Mouse (Mus musculus) CH12.LX (cell line): ENCODE results near the gene C2cd4a. TPM values are rescaled to one million over a fixed set of nuclear protein-coding genes. Genes with fewer than 3 reads are reported as not detected.

ENCODE experiments used
- DNase-seq: peaks from one replicate; pipeline ENCODE4 v3.0.0-alpha.2; 2013; ENCODE audit errors: extremely low read depth
- H3K27ac ChIP-seq: 2 replicates; pipeline ENCODE4 v1.5.1; 2012; ENCODE audit warnings: low read depth, mild to moderate bottlenecking, control low read depth, moderate library complexity; ENCODE audit not compliant: insufficient read depth
- H3K27me3 ChIP-seq: replicated peaks from 2 replicates; pipeline ENCODE3; 2012; ENCODE audit warnings: inconsistent platforms
- H3K36me3 ChIP-seq, 2 experiments: replicated peaks in 1 of 2; 2 replicates each; pipeline versions ENCODE3 to v1.6.1; 2012; ENCODE audit warnings: inconsistent platforms in 1 of 2, low read length in 1 of 2, mild to moderate bottlenecking in 1 of 2, mixed read lengths in 1 of 2, moderate library complexity in 1 of 2; ENCODE audit not compliant: control insufficient read depth in 1 of 2, insufficient read depth in 1 of 2
- H3K4me1 ChIP-seq, 2 experiments: 2 replicates each; pipeline ENCODE4 v1.6.1; 2012; ENCODE audit warnings: inconsistent platforms in 1 of 2, moderate library complexity in 1 of 2; ENCODE audit not compliant: insufficient read depth in 2 of 2, control insufficient read depth in 1 of 2
- H3K4me2 ChIP-seq: 2 replicates; pipeline ENCODE4 v1.6.1; 2012; ENCODE audit warnings: low read depth, mild to moderate bottlenecking, control low read depth; ENCODE audit not compliant: poor library complexity, insufficient read depth, severe bottlenecking
- H3K4me3 ChIP-seq, 3 experiments: fragments of 150-350 bp in 1 of 3; sonication (generic) in 1 of 3; replicated peaks in 1 of 3; 2 replicates each; pipeline versions ENCODE3 to v1.5.1; 2011 to 2012; ENCODE audit warnings: low read depth in 2 of 3, low read length in 2 of 3, mild to moderate bottlenecking in 2 of 3, moderate library complexity in 2 of 3, control low read depth in 1 of 3, improper control_type of control experiment in 1 of 3, inconsistent platforms in 1 of 3, mixed read lengths in 1 of 3; ENCODE audit not compliant: poor library complexity in 1 of 3
- H3K79me2 ChIP-seq: replicated peaks from 2 replicates; pipeline ENCODE4 v1.6.1; 2012; ENCODE audit warnings: mild to moderate bottlenecking, moderate library complexity; ENCODE audit not compliant: control insufficient read depth, poor library complexity, insufficient read depth, severe bottlenecking; ENCODE audit errors: extremely low read depth
- H3K9ac ChIP-seq: 2 replicates; pipeline ENCODE4 v1.6.1; 2012; ENCODE audit warnings: low read depth, mild to moderate bottlenecking, control low read depth, moderate library complexity; ENCODE audit not compliant: insufficient read depth
- H3K9me3 ChIP-seq: replicated peaks from 2 replicates; pipeline ENCODE3; 2012; ENCODE audit warnings: low read length, inconsistent platforms, mixed read lengths
- CHD2 ChIP-seq: IDR thresholded peaks from 2 replicates; pipeline ENCODE4 v1.6.1; 2011; ENCODE audit warnings: low read length, improper control_type of control experiment
- CTCF ChIP-seq, 2 experiments: IDR thresholded peaks in 1 of 2; conservative IDR thresholded peaks in 1 of 2; 2 replicates each; pipeline ENCODE4 v1.5.1; 2011 to 2012; ENCODE audit warnings: low read depth in 2 of 2, low read length in 2 of 2, improper control_type of control experiment in 1 of 2, inconsistent platforms in 1 of 2, mild to moderate bottlenecking in 1 of 2, moderate library complexity in 1 of 2
- ELF1 ChIP-seq: IDR thresholded peaks from 2 replicates; pipeline ENCODE4 v1.6.1; 2014; ENCODE audit warnings: low read depth, mild to moderate bottlenecking, inconsistent platforms, low read length, improper control_type of control experiment
- EP300 ChIP-seq: IDR thresholded peaks from 2 replicates; pipeline ENCODE4 v1.6.1; 2011; ENCODE audit warnings: low read length, improper control_type of control experiment
- ETS1 ChIP-seq: conservative IDR thresholded peaks from 2 replicates; pipeline ENCODE4 v1.6.1; 2012; ENCODE audit warnings: low read depth, mild to moderate bottlenecking, inconsistent platforms, low read length, improper control_type of control experiment, moderate library complexity
- GABPA ChIP-seq: IDR thresholded peaks from 2 replicates; pipeline ENCODE4 v1.6.1; 2012; ENCODE audit warnings: low read depth, low read length, improper control_type of control experiment, inconsistent platforms; ENCODE audit not compliant: insufficient replicate concordance
- IRF4 ChIP-seq: IDR thresholded peaks from 2 replicates; pipeline ENCODE4 v1.6.1; 2014; ENCODE audit warnings: low read depth, mild to moderate bottlenecking, inconsistent platforms, low read length, improper control_type of control experiment
- JUN ChIP-seq: IDR thresholded peaks from 2 replicates; pipeline ENCODE4 v1.6.1; 2011; ENCODE audit warnings: low read depth, mild to moderate bottlenecking, low read length, improper control_type of control experiment, moderate library complexity; ENCODE audit not compliant: insufficient read depth
- JUND ChIP-seq: conservative IDR thresholded peaks from 2 replicates; pipeline ENCODE4 v1.6.1; 2011; ENCODE audit warnings: low read depth, low read length, improper control_type of control experiment
- KAT2A ChIP-seq: IDR thresholded peaks from 2 replicates; pipeline ENCODE4 v1.6.1; 2012; ENCODE audit warnings: low read length, improper control_type of control experiment, inconsistent platforms; ENCODE audit not compliant: insufficient replicate concordance
- MAFK ChIP-seq: IDR thresholded peaks from 2 replicates; pipeline ENCODE4 v1.6.1; 2011; ENCODE audit warnings: low read length, improper control_type of control experiment; ENCODE audit not compliant: insufficient replicate concordance
- MAX ChIP-seq: IDR thresholded peaks from 2 replicates; pipeline ENCODE4 v1.6.1; 2011; ENCODE audit warnings: low read length, improper control_type of control experiment
- MAZ ChIP-seq: IDR thresholded peaks from 2 replicates; pipeline ENCODE4 v1.6.1; 2012; ENCODE audit warnings: low read depth, mild to moderate bottlenecking, inconsistent platforms, low read length, improper control_type of control experiment, moderate library complexity
- MEF2A ChIP-seq: IDR thresholded peaks from 2 replicates; pipeline ENCODE4 v1.6.1; 2014; ENCODE audit warnings: low read depth, mild to moderate bottlenecking, inconsistent platforms, low read length, improper control_type of control experiment, borderline replicate concordance
- MXI1 ChIP-seq: IDR thresholded peaks from 2 replicates; pipeline ENCODE4 v1.6.1; 2011; ENCODE audit warnings: mild to moderate bottlenecking, low read depth, low read length, improper control_type of control experiment
- MYC ChIP-seq: IDR thresholded peaks from 2 replicates; pipeline ENCODE4 v1.6.1; 2011; ENCODE audit warnings: low read depth, mild to moderate bottlenecking, improper control_type of control experiment, low read length
- NELFE ChIP-seq: IDR thresholded peaks from 2 replicates; pipeline ENCODE4 v1.6.1; 2011; ENCODE audit warnings: low read depth, low read length, improper control_type of control experiment
- NRF1 ChIP-seq: IDR thresholded peaks from 2 replicates; pipeline ENCODE4 v1.6.1; 2014; ENCODE audit warnings: low read depth, mild to moderate bottlenecking, inconsistent platforms, low read length, improper control_type of control experiment, moderate library complexity
- PAX5 ChIP-seq: IDR thresholded peaks from 2 replicates; pipeline ENCODE4 v1.6.1; 2012; ENCODE audit warnings: low read length, inconsistent platforms, mixed read lengths
- POLR2AphosphoS2 ChIP-seq: IDR thresholded peaks from 2 replicates; pipeline ENCODE4 v1.6.1; 2011; ENCODE audit warnings: low read depth, low read length, improper control_type of control experiment
- RAD21 ChIP-seq: IDR thresholded peaks from 2 replicates; pipeline ENCODE4 v1.6.1; 2011; ENCODE audit warnings: low read depth, mild to moderate bottlenecking, low read length, improper control_type of control experiment, moderate library complexity
- RCOR1 ChIP-seq: conservative IDR thresholded peaks from 2 replicates; pipeline ENCODE4 v1.6.1; 2012; ENCODE audit warnings: low read depth, mild to moderate bottlenecking, inconsistent platforms, low read length, improper control_type of control experiment
- SIN3A ChIP-seq: IDR thresholded peaks from 2 replicates; pipeline ENCODE4 v1.6.1; 2012; ENCODE audit warnings: low read length, improper control_type of control experiment, inconsistent platforms
- SMC3 ChIP-seq: IDR thresholded peaks from 2 replicates; pipeline ENCODE4 v1.6.1; 2011; ENCODE audit warnings: low read depth, low read length, improper control_type of control experiment
- TBP ChIP-seq: conservative IDR thresholded peaks from 2 replicates; pipeline ENCODE4 v1.6.1; 2011; ENCODE audit warnings: low read depth, low read length, improper control_type of control experiment
- TCF12 ChIP-seq: IDR thresholded peaks from 2 replicates; pipeline ENCODE4 v1.6.1; 2014; ENCODE audit warnings: low read depth, mild to moderate bottlenecking, inconsistent platforms, low read length, improper control_type of control experiment
- UBTF ChIP-seq: IDR thresholded peaks from 2 replicates; pipeline ENCODE4 v1.6.1; 2012; ENCODE audit warnings: low read depth, mild to moderate bottlenecking, inconsistent platforms, low read length, improper control_type of control experiment, moderate library complexity
- ZC3H11A ChIP-seq: IDR thresholded peaks from 2 replicates; pipeline ENCODE4 v1.6.1; 2012; ENCODE audit warnings: low read depth, mild to moderate bottlenecking, inconsistent platforms, low read length, improper control_type of control experiment
- ZMIZ1 ChIP-seq: IDR thresholded peaks from 2 replicates; pipeline ENCODE4 v1.6.1; 2012; ENCODE audit warnings: low read depth, mild to moderate bottlenecking, inconsistent platforms, low read length, improper control_type of control experiment
- ZNF384 ChIP-seq: IDR thresholded peaks from 2 replicates; pipeline ENCODE4 v1.6.1; 2012; ENCODE audit warnings: low read depth, low read length, improper control_type of control experiment, inconsistent platforms
- dilution Hi-C: fragments of 300-500 bp; cut with MboI; formaldehyde crosslinking; loops from 2 replicates; pipeline ENCODE4 v1.14.3; 2020; ENCODE audit warnings: low sequenced_read_pairs; ENCODE audit not compliant: extremely low pct_unique_long_range_greater_than_20kb, extremely low pct_ligation_motif_present
- in situ Hi-C: fragments of 300-500 bp; cut with MboI; formaldehyde crosslinking; loops from 3 replicates; pipeline ENCODE4 v1.14.3; 2019; ENCODE audit warnings: low sequenced_read_pairs, low pct_ligation_motif_present, low pct_unique_long_range_greater_than_20kb, mixed read lengths
- polyA plus RNA-seq: library from polyadenylated mRNA; unstranded; fragments of >175 nt; gene quantifications from 2 replicates; pipeline ENCODE4 v1.2.1, GENCODE M21; 2012; ENCODE audit warnings: low read depth; ENCODE audit not compliant: insufficient read length
- total RNA-seq, 2 experiments: library from RNA; depleted of rRNA; stranded (reverse); fragments of 300-350 nt in 1 of 2; fragments of >200 nt in 1 of 2; gene quantifications; 2 replicates each; pipeline ENCODE4 v1.2.3; 2012 to 2014

C2cd4a gene
- total and polyA plus RNA-seq, 3 experiments, result 0.16 TPM; not detected in 2

DNA sequence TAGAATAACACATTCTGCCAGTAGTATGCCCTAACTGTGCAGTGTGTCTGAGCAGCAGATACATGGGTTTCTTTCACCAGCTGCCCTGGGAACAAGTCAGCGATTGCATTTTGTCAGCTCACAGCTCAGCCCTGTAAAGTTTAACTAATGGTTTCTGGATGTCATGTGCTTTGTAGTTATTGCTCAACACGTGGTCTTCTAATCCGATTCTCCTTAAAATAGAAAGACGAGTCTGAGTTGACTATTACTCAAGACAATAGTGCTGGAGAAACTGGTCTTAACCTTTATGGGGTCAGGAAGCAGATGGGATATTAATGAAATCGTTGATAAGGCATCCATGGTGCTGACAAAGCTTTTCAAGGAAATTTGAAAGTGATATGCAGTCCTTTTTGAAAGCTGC lies 10.7 kb upstream of the C2cd4a start:
- H3K4me2 ChIP-seq, result no peak overlapping the region
- no peak for DNase-seq
- H3K27ac ChIP-seq, result no peak overlapping the region
- H3K36me3 ChIP-seq, result peaks cover 0 to 18% of the 10 kb centered on the region in 2 experiments
- TF ChIP-seq ETS1 (no peak), RAD21 (no peak), ELF1 (no peak), MYC (no peak), NELFE (no peak), MAZ (no peak), POLR2AphosphoS2 (no peak), TCF12 (no peak), EP300 (no peak), MEF2A (no peak), TBP (no peak), CHD2 (no peak), SMC3 (no peak), RCOR1 (no peak), MXI1 (no peak), IRF4 (no peak), MAFK (no peak)
- TF ChIP-seq, all 38 proteins: peak for 0
- Histone ChIP-seq H3K9me3 (no peaks in the 10 kb centered on the region), H3K4me1 (peaks cover 3 to 34% of the 10 kb centered on the region in 2 experiments; a peak in 3 of 4 replicates), H3K9ac (no peak overlapping the region), H3K79me2 (peaks cover 10% of the 10 kb centered on the region; the same call in 1 of the 2 replicates), H3K4me3 (no peak overlapping the region), H3K27me3 (no peaks in the 10 kb centered on the region)
- dilution Hi-C loops (no loop called here), in situ Hi-C loops (no loop called here)

- Histone ChIP-seq H3K4me2 (peak within 1 kb of the TSS; percentile 53), H3K9ac (peak within 1 kb of the TSS; percentile 66), H3K27ac (no peak within 1 kb of the TSS), H3K27me3 (no peaks in the 10 kb centered on the region), H3K4me1 (peaks cover 0 to 21% of the 10 kb centered on the region in 2 experiments; a peak in 2 of 4 replicates), H3K4me3 (peak within 1 kb of the TSS; percentile 89 to 97 (median 97)), H3K79me2 (peaks cover 3% of the 10 kb centered on the region; the same call in 1 of the 2 replicates), H3K36me3 (peaks cover 0 to 2% of the 10 kb centered on the region in 2 experiments), H3K9me3 (no peaks in the 10 kb centered on the region)
- dilution Hi-C loops (no loop called here), in situ Hi-C loops (no loop called here)
- DNase-seq, result peak; percentile 66
- TF ChIP-seq JUN, result no peak
- TF ChIP-seq MAZ, result 0 out of 2 replicates have a peak, but pooled peaks have one; percentile 83
- TF ChIP-seq SMC3, result no peak
- TF ChIP-seq KAT2A, result no peak
- no peak for TF ChIP-seq CTCF (conservative IDR thresholded peaks at IDR 0.05 in 1 of 2, IDR thresholded peaks at IDR 0.05 in 1 of 2; ENCODE audit: low read depth in 2 of 2, low read length in 2 of 2)
- no peak for TF ChIP-seq PAX5
- TF ChIP-seq TBP, result no peak
- TF ChIP-seq ZC3H11A, result no peak
- 0 out of 2 replicates have a peak, but pooled peaks have one; percentile 46 for TF ChIP-seq POLR2AphosphoS2
- no peak; the same call in 1 of the 2 replicates for TF ChIP-seq ELF1
- no peak for TF ChIP-seq RAD21
- no peak for TF ChIP-seq ZNF384
- no peak for TF ChIP-seq GABPA
- no peak for TF ChIP-seq MAFK
- peak; percentile 82 for TF ChIP-seq SIN3A
- no peak; the same call in 1 of the 2 replicates for TF ChIP-seq TCF12
- TF ChIP-seq UBTF, result no peak
- TF ChIP-seq NRF1, result peak; percentile 84
- peak; percentile 42 for TF ChIP-seq ZMIZ1
- TF ChIP-seq EP300, result no peak
- TF ChIP-seq MAX, result 0 out of 2 replicates have a peak, but pooled peaks have one; percentile 13
- TF ChIP-seq JUND, result no peak
These were observed 8.1 kb upstream of the C2cd4a start, which contains the start of gene Vps13c for GRCm38 (mm10) chr9:67839981-67840859. Gene Vps13c (plus strand): TSS chr9:67840396.
